Mouse (Mus musculus): ENCODE measurements around the gene Olfr765.
"Not testable (repeated sequence)": the region's sequence is repeated elsewhere in the genome, so short reads cannot be mapped to it uniquely, and the experiment has no call there.

Gene Olfr765

GRCm38 (mm10) chr10:129049898-129050297, at the start of gene Olfr765:
Gene Olfr765 (minus strand): TSS chr10:129049998.
- DNase-seq (ENCODE audit: low read depth) = not testable (repeated sequence)

- DNase-seq (ENCODE audit: low read depth) = no peak
These were observed 49.5 kb upstream of the Olfr765 start, which contains the start of gene Olfr768 for GRCm38 (mm10) chr10:129099275-129099674. Gene Olfr768 (minus strand): TSS chr10:129099375.

- not testable (repeated sequence) for DNase-seq (ENCODE audit: low read depth)
These were observed 33.0 kb upstream of the Olfr765 start, which contains the start of gene Olfr767 for GRCm38 (mm10) chr10:129082810-129083209. Gene Olfr767 (minus strand): TSS chr10:129082910.

- no peak for DNase-seq (ENCODE audit: low read depth)
These were observed 19.1 kb upstream of the Olfr765 start, which contains the start of gene Olfr766-ps1 for GRCm38 (mm10) chr10:129068877-129069276. Gene Olfr766-ps1 (minus strand): TSS chr10:129068977.

- DNase-seq (ENCODE audit: low read depth) = no peak
These were observed 10.0 kb downstream of the Olfr765 start, which contains the start of gene Olfr764-ps1 for GRCm38 (mm10) chr10:129039796-129040195. Gene Olfr764-ps1 (minus strand): TSS chr10:129039896.

- DNase-seq (ENCODE audit: low read depth) = no peak
These were observed 21.5 kb downstream of the Olfr765 start for GRCm38 (mm10) chr10:129028343-129028742.

- peak; percentile 25 for DNase-seq (ENCODE audit: low read depth)
These were observed 23.7 kb downstream of the Olfr765 start for GRCm38 (mm10) chr10:129026018-129026662.

- no peak for DNase-seq (ENCODE audit: low read depth)
These were observed 26.5 kb downstream of the Olfr765 start for GRCm38 (mm10) chr10:129023319-129023718.

GRCm38 (mm10) chr10:129014477-129014876, 35.3 kb downstream of the Olfr765 start:
- DNase-seq (ENCODE audit: low read depth) = no peak

- DNase-seq (ENCODE audit: low read depth) = not testable (repeated sequence)
These were observed 38.3 kb downstream of the Olfr765 start for GRCm38 (mm10) chr10:129011511-129011910.

GRCm38 (mm10) chr10:129010288-129010841, 39.4 kb downstream of the Olfr765 start, which contains the start of gene Olfr763:
Gene Olfr763 (plus strand): TSS chr10:129010791.
- DNase-seq (ENCODE audit: low read depth) = no peak

GRCm38 (mm10) chr10:129004032-129004920, 45.5 kb downstream of the Olfr765 start:
- no peak for DNase-seq (ENCODE audit: low read depth)

- no peak for DNase-seq (ENCODE audit: low read depth)
These were observed 53.2 kb downstream of the Olfr765 start for GRCm38 (mm10) chr10:128996523-128997040.

- no peak for DNase-seq (ENCODE audit: low read depth)
These were observed 54.0 kb downstream of the Olfr765 start for GRCm38 (mm10) chr10:128995796-128996195.

Measured in c-Kit-positive CD71-positive TER-119-negative erythroid progenitor cells, embryonic 14.5 days (primary cell).